In the genomic region with DNA sequence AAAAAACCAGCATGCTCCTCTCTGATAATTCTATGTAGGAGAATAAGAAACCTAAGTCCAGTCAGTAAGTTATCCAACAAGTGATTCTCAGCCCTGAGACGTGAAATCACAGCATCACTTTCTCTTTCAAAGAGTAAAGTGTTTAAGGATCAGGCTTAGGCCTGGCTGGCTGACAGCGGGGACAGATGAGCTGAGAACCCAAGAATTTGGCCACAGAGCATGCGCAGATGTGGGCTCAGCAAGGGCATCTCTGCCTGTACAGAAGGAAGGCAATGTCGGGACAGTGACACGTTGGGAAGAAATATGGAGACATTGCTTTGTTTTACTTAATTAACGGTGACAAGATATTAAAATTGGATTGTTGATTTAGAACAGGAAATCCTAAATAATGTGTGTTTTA, we compare ENCODE assay signal across 18 mouse cellular contexts.
"Had no signal": no experiment of that assay in that cellular context is flagged by ENCODE, and none has a peak within 500 bp of the region (broad histone marks: within the 10 kb centered on the region; RNA-seq: fewer than 3 reads in every experiment).

No protein-coding gene starts in this region.

- H3K4me2 ChIP-seq: lung, embryonic 14.5 days; neural tube, embryonic 13.5 days; neural tube, embryonic 15.5 days had no signal

- DNase-seq: lung, adult 18-20 months; lung, embryonic 14.5 days; lung, postnatal 14 days; lung, postnatal 36 days; midbrain, embryonic 14.5 days; retina, postnatal 1 day; right cerebral cortex, adult 18-20 months; right cerebral cortex, postnatal 25 days; right cerebral cortex, postnatal 4 days; spleen, adult 18-20 months; thymus, adult 18-20 months; thymus, postnatal 14 days; thymus, postnatal 36 days had no signal

- H3K36me3 ChIP-seq: midbrain, embryonic 10.5 days; neural tube, embryonic 13.5 days; neural tube, embryonic 15.5 days had no signal

- H3K27ac ChIP-seq: liver, embryonic 14.5 days; midbrain, embryonic 10.5 days; neural tube, embryonic 13.5 days; neural tube, embryonic 15.5 days had no signal

- H3K27me3 ChIP-seq: neural tube, embryonic 13.5 days; neural tube, embryonic 15.5 days had no signal

- H3K9ac ChIP-seq: liver, embryonic 14.5 days; lung, embryonic 14.5 days; neural tube, embryonic 13.5 days; neural tube, embryonic 15.5 days had no signal

- H3K9me3 ChIP-seq: midbrain, embryonic 10.5 days; neural tube, embryonic 13.5 days; neural tube, embryonic 15.5 days had no signal

- H3K4me3 ChIP-seq: midbrain, embryonic 10.5 days; myocyte; neural tube, embryonic 13.5 days; neural tube, embryonic 15.5 days had no signal
